Mouse (Mus musculus): Measurements from ENCODE around the gene Slc45a1. TPM values are rescaled to one million over a fixed set of nuclear protein-coding genes. Genes with fewer than 3 reads are reported as not detected.
A peak's percentile ranks its signal among the peaks of the same experiment; 100 is the strongest.

The Slc45a1 gene
- total RNA-seq, 2 experiments from 2014 or later, result 40.9 to 41.7 TPM

GRCm38 (mm10) chr4:150659926-150660610 lies 8.1 kb upstream of the Slc45a1 start:
- DNase-seq, result no peak
- intact Hi-C loops (cut with DNase I), result loop anchor here (5.0 kb wide), 1 partner anchor 192 kb away; the partner anchor contains the start of gene Errfi1

GRCm38 (mm10) chr4:150656504-150656903 lies 4.5 kb upstream of the Slc45a1 start:
- no peak for DNase-seq

GRCm38 (mm10) chr4:150655989-150656388 lies 4.0 kb upstream of the Slc45a1 start:
- DNase-seq, result peak; percentile 88

More at GRCm38 (mm10) chr4:150656504-150656903, 4.5 kb upstream of the Slc45a1 start:
- intact Hi-C loops (cut with DNase I), result loop anchor here (2.0 to 5.0 kb wide), 2 partner anchors 196 to 246 kb away; partner anchors contain the start of gene Errfi1

GRCm38 (mm10) chr4:150653072-150653599 lies 1.2 kb upstream of the Slc45a1 start:
- DNase-seq, result no peak
- intact Hi-C loops (cut with DNase I), result no loop called here

More at GRCm38 (mm10) chr4:150655989-150656388, 4.0 kb upstream of the Slc45a1 start:
- intact Hi-C loops (cut with DNase I), result loop anchor here (2.0 to 5.0 kb wide), 2 partner anchors 196 to 247 kb away; partner anchors contain the start of gene Errfi1

GRCm38 (mm10) chr4:150649327-150649726 lies 2.6 kb downstream of the Slc45a1 start:
- intact Hi-C loops (cut with DNase I), result no loop called here

GRCm38 (mm10) chr4:150644299-150644698 lies 7.7 kb downstream of the Slc45a1 start:
- no peak for DNase-seq
- intact Hi-C loops (cut with DNase I), result no loop called here

More at GRCm38 (mm10) chr4:150649327-150649726, 2.6 kb downstream of the Slc45a1 start:
- no peak for DNase-seq

GRCm38 (mm10) chr4:150636635-150637034 lies 15.3 kb downstream of the Slc45a1 start:
- intact Hi-C loops (cut with DNase I), result no loop called here
- DNase-seq, result no peak

GRCm38 (mm10) chr4:150635568-150635967 lies 16.4 kb downstream of the Slc45a1 start:
- intact Hi-C loops (cut with DNase I), result no loop called here

GRCm38 (mm10) chr4:150629266-150629665 lies 22.7 kb downstream of the Slc45a1 start:
- intact Hi-C loops (cut with DNase I), result no loop called here
- DNase-seq, result no peak

More at GRCm38 (mm10) chr4:150635568-150635967, 16.4 kb downstream of the Slc45a1 start:
- DNase-seq, result no peak

- DNase-seq, result no peak
- intact Hi-C loops (cut with DNase I), result no loop called here
Measured at GRCm38 (mm10) chr4:150625951-150626732, 25.8 kb downstream of the Slc45a1 start.

- intact Hi-C loops (cut with DNase I), result no loop called here
- peak; percentile 76 for DNase-seq
Measured at GRCm38 (mm10) chr4:150625425-150625824, 26.5 kb downstream of the Slc45a1 start.

GRCm38 (mm10) chr4:150624933-150625332 lies 27.0 kb downstream of the Slc45a1 start:
- no peak for DNase-seq
- intact Hi-C loops (cut with DNase I), result no loop called here

- intact Hi-C loops (cut with DNase I), result no loop called here
- no peak for DNase-seq
Measured at GRCm38 (mm10) chr4:150624214-150624823, 27.7 kb downstream of the Slc45a1 start.

- DNase-seq, result no peak
- intact Hi-C loops (cut with DNase I), result no loop called here
Measured at GRCm38 (mm10) chr4:150622641-150623040, 29.3 kb downstream of the Slc45a1 start.

GRCm38 (mm10) chr4:150619011-150619410 lies 33.0 kb downstream of the Slc45a1 start:
- DNase-seq, result no peak
- intact Hi-C loops (cut with DNase I), result no loop called here

GRCm38 (mm10) chr4:150616841-150617240 lies 35.1 kb downstream of the Slc45a1 start:
- intact Hi-C loops (cut with DNase I), result no loop called here
- no peak for DNase-seq

GRCm38 (mm10) chr4:150616029-150616420 lies 35.9 kb downstream of the Slc45a1 start:
- peak; percentile 36 for DNase-seq
- intact Hi-C loops (cut with DNase I), result no loop called here

GRCm38 (mm10) chr4:150615251-150616028 lies 36.5 kb downstream of the Slc45a1 start:
- intact Hi-C loops (cut with DNase I), result no loop called here

GRCm38 (mm10) chr4:150613715-150614114 lies 38.3 kb downstream of the Slc45a1 start:
- no peak for DNase-seq
- intact Hi-C loops (cut with DNase I), result no loop called here

More at GRCm38 (mm10) chr4:150615251-150616028, 36.5 kb downstream of the Slc45a1 start:
- no peak for DNase-seq

GRCm38 (mm10) chr4:150608670-150609069 lies 43.3 kb downstream of the Slc45a1 start:
- intact Hi-C loops (cut with DNase I), result no loop called here
- no peak for DNase-seq

All from left cerebral cortex, postnatal 4 days (tissue).